Mouse (Mus musculus): ENCODE measurements around the gene Zbtb11. TPM values are rescaled to one million over a fixed set of nuclear protein-coding genes. Genes with fewer than 3 reads are reported as not detected.

Gene Zbtb11
- 8.6 and 9.9 TPM in 2 replicates for total RNA-seq (2014; rRNA removed)
- polyA plus RNA-seq (2012; rRNA removed), result 2.0 and 2.8 TPM in 2 replicates

- TF ChIP-seq POLR2A (IDR thresholded peaks at IDR 0.05; ENCODE audit: extremely low read depth, insufficient read depth, low read length), result peak; percentile 77; the same call in 1 of the 2 replicates
- no peak; the same call in 1 of the 2 replicates for TF ChIP-seq CTCF (IDR thresholded peaks at IDR 0.05; ENCODE audit: low read depth, low read length)
- Histone ChIP-seq H3K36me3 (ENCODE audit: control insufficient read depth, insufficient read depth, low read length) (peaks cover 35% of the 10 kb centered on the region), H3K9ac (ENCODE audit: low read depth, low read length) (peak within 1 kb of the TSS; percentile 100), H3K4me1 (ENCODE audit: control insufficient read depth, insufficient read depth, low read length) (peaks cover 11% of the 10 kb centered on the region; the same call in 1 of the 2 replicates), H3K4me3 (ENCODE audit: insufficient read depth, low read depth, low read length) (peak within 1 kb of the TSS; percentile 100), H3K27ac (replicated peaks; ENCODE audit: insufficient read depth, low read depth, low read length) (peak within 1 kb of the TSS; percentile 80), H3K79me2 (ENCODE audit: control insufficient read depth, insufficient read depth, low read length) (peaks cover 12% of the 10 kb centered on the region; the same call in 1 of the 2 replicates), H3K27me3 (ENCODE audit: control insufficient read depth, insufficient read depth, low read length) (no peaks in the 10 kb centered on the region)
- whole genome bisulfite sequencing, result under 1% methylated on average over 82 of the region's 86 CpGs
- DNase-seq (ENCODE audit: extremely low read depth, low read depth, low spot score), result peak; percentile 82
These were observed at the start of gene Zbtb11 for GRCm38 (mm10) chr16:55973431-55974255. Gene Zbtb11, plus strand, starts transcription at chr16:55973883.

GRCm38 (mm10) chr16:55924010-55924409 is 49.7 kb upstream of the Zbtb11 start:
- peaks cover 13% of the 10 kb centered on the region for H3K36me3 ChIP-seq (ENCODE audit: control insufficient read depth, insufficient read depth, low read length)

GRCm38 (mm10) chr16:55933681-55934343 is 39.9 kb upstream of the Zbtb11 start:
- Histone ChIP-seq H3K27ac (replicated peaks; ENCODE audit: insufficient read depth, low read depth, low read length) (peak overlapping the region; percentile 7; the same call in 1 of the 2 replicates), H3K79me2 (ENCODE audit: control insufficient read depth, insufficient read depth, low read length) (no peaks in the 10 kb centered on the region), H3K27me3 (ENCODE audit: control insufficient read depth, insufficient read depth, low read length) (no peaks in the 10 kb centered on the region), H3K4me3 (ENCODE audit: insufficient read depth, low read depth, low read length) (peak overlapping the region; percentile 65), H3K4me1 (ENCODE audit: control insufficient read depth, insufficient read depth, low read length) (no peaks in the 10 kb centered on the region), H3K36me3 (ENCODE audit: control insufficient read depth, insufficient read depth, low read length) (no peaks in the 10 kb centered on the region), H3K9ac (ENCODE audit: low read depth, low read length) (peak overlapping the region; percentile 72)
- TF ChIP-seq POLR2A (IDR thresholded peaks at IDR 0.05; ENCODE audit: extremely low read depth, insufficient read depth, low read length), result no peak
- TF ChIP-seq CTCF (IDR thresholded peaks at IDR 0.05; ENCODE audit: low read depth, low read length), result no peak
- under 1% methylated on average over 32 of the region's 32 CpGs for WGBS
- DNase-seq (ENCODE audit: extremely low read depth, low read depth, low spot score), result peak; percentile 53

More at GRCm38 (mm10) chr16:55924010-55924409, 49.7 kb upstream of the Zbtb11 start:
- no peak overlapping the region for H3K9ac ChIP-seq (ENCODE audit: low read depth, low read length)
- TF ChIP-seq POLR2A (IDR thresholded peaks at IDR 0.05; ENCODE audit: extremely low read depth, insufficient read depth, low read length), result no peak
- H3K27ac ChIP-seq (replicated peaks; ENCODE audit: insufficient read depth, low read depth, low read length), result no peak overlapping the region
- 90% methylated on average over 4 of the region's 4 CpGs for WGBS
- no peaks in the 10 kb centered on the region for H3K79me2 ChIP-seq (ENCODE audit: control insufficient read depth, insufficient read depth, low read length)
- no peak overlapping the region for H3K4me3 ChIP-seq (ENCODE audit: insufficient read depth, low read depth, low read length)
- H3K27me3 ChIP-seq (ENCODE audit: control insufficient read depth, insufficient read depth, low read length), result no peaks in the 10 kb centered on the region
- no peaks in the 10 kb centered on the region for H3K4me1 ChIP-seq (ENCODE audit: control insufficient read depth, insufficient read depth, low read length)
- no peak for DNase-seq (ENCODE audit: extremely low read depth, low read depth, low spot score)

GRCm38 (mm10) chr16:55934453-55935037 is 39.1 kb upstream of the Zbtb11 start, which contains the start of gene Cep97:
Gene Cep97, minus strand, starts transcription at chr16:55934855.
- no peaks in the 10 kb centered on the region for H3K27me3 ChIP-seq (ENCODE audit: control insufficient read depth, insufficient read depth, low read length)
- peak within 1 kb of the TSS; percentile 65 for H3K4me3 ChIP-seq (ENCODE audit: insufficient read depth, low read depth, low read length)
- TF ChIP-seq POLR2A (IDR thresholded peaks at IDR 0.05; ENCODE audit: extremely low read depth, insufficient read depth, low read length) (0 out of 2 replicates have a peak, but pooled peaks have one; percentile 6), CTCF (IDR thresholded peaks at IDR 0.05; ENCODE audit: low read depth, low read length) (no peak)

GRCm38 (mm10) chr16:55938761-55939160 is 34.9 kb upstream of the Zbtb11 start:
- TF ChIP-seq CTCF (IDR thresholded peaks at IDR 0.05; ENCODE audit: low read depth, low read length), result no peak
- TF ChIP-seq POLR2A (IDR thresholded peaks at IDR 0.05; ENCODE audit: extremely low read depth, insufficient read depth, low read length), result no peak
- Histone ChIP-seq H3K9ac (ENCODE audit: low read depth, low read length) (no peak overlapping the region), H3K4me3 (ENCODE audit: insufficient read depth, low read depth, low read length) (no peak overlapping the region), H3K36me3 (ENCODE audit: control insufficient read depth, insufficient read depth, low read length) (no peaks in the 10 kb centered on the region), H3K79me2 (ENCODE audit: control insufficient read depth, insufficient read depth, low read length) (no peaks in the 10 kb centered on the region), H3K27me3 (ENCODE audit: control insufficient read depth, insufficient read depth, low read length) (no peaks in the 10 kb centered on the region), H3K4me1 (ENCODE audit: control insufficient read depth, insufficient read depth, low read length) (no peaks in the 10 kb centered on the region), H3K27ac (replicated peaks; ENCODE audit: insufficient read depth, low read depth, low read length) (no peak overlapping the region)
- 89% methylated on average over 4 of the region's 4 CpGs for WGBS
- DNase-seq (ENCODE audit: extremely low read depth, low read depth, low spot score), result no peak

More at GRCm38 (mm10) chr16:55934453-55935037, 39.1 kb upstream of the Zbtb11 start, which contains the start of gene Cep97:
- Histone ChIP-seq H3K79me2 (ENCODE audit: control insufficient read depth, insufficient read depth, low read length) (no peaks in the 10 kb centered on the region), H3K9ac (ENCODE audit: low read depth, low read length) (peak within 1 kb of the TSS; percentile 72), H3K4me1 (ENCODE audit: control insufficient read depth, insufficient read depth, low read length) (no peaks in the 10 kb centered on the region), H3K36me3 (ENCODE audit: control insufficient read depth, insufficient read depth, low read length) (no peaks in the 10 kb centered on the region), H3K27ac (replicated peaks; ENCODE audit: insufficient read depth, low read depth, low read length) (peak within 1 kb of the TSS; percentile 7; the same call in 1 of the 2 replicates)
- WGBS, result under 1% methylated on average over 24 of the region's 24 CpGs
- DNase-seq (ENCODE audit: extremely low read depth, low read depth, low spot score), result peak; percentile 91

All from liver, adult 2 months (tissue).